Mouse (Mus musculus) E14TG2a.4 (cell line): ENCODE measurements around the gene Robo4.

Source experiments
- CTCF ChIP-seq: conservative IDR thresholded peaks from 2 replicates; pipeline ENCODE4 v1.5.1; 2014; ENCODE audit warnings: low read length
- NANOG ChIP-seq: IDR thresholded peaks from 2 replicates; pipeline ENCODE4 v1.6.1; 2014; ENCODE audit warnings: borderline replicate concordance, low read length, mixed read lengths
- POU5F1 ChIP-seq: IDR thresholded peaks from 2 replicates; pipeline ENCODE4 v1.6.1; 2014; ENCODE audit warnings: low read length, borderline replicate concordance

- TF ChIP-seq NANOG (no peak), CTCF (no peak), POU5F1 (no peak)
Observed at GRCm38 (mm10) chr9:37367301-37368080, 34.2 kb upstream of the Robo4 start, which contains the start of gene Hepacam.
